Mouse (Mus musculus): Measurements from ENCODE around the gene Ubr7.

Gene Ubr7

GRCm38 (mm10) chr12:102757689-102758402, at the start of gene Ubr7, which contains the start of the genes Gm28051 and Gon7:
Gene Ubr7 (plus strand): TSS chr12:102757967.
Gene Gm28051 (minus strand): TSS chr12:102757765.
Gene Gon7 (minus strand): TSS chr12:102757803.
- peak; percentile 99 for DNase-seq

GRCm38 (mm10) chr12:102708220-102708619, 49.5 kb upstream of the Ubr7 start:
- no peak for DNase-seq

DNA sequence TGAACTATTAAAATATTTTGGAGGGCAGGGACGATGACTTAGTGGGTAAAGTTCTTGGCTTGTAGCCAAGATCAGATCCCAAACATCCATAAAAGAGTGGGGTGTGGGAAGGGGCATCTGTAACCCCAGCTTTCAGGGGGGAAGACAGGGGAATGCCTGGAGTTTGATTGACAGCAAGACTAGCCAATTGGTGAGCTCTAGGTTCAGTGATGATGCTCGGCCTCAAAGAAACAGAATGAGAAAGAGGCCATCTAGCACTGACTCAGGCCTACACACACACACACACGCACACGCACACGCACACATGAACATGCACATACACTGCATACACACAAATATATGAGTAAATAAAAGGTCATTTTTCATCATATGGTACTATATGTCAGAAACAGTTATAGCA, 47.9 kb upstream of the Ubr7 start:
- no peak for DNase-seq

GRCm38 (mm10) chr12:102710851-102711375, 46.9 kb upstream of the Ubr7 start:
- DNase-seq: no peak

GRCm38 (mm10) chr12:102713153-102713865, 44.5 kb upstream of the Ubr7 start:
- DNase-seq: no peak

- DNase-seq: no peak
These were observed 43.7 kb upstream of the Ubr7 start for GRCm38 (mm10) chr12:102714116-102714515.

- DNase-seq: no peak
These were observed 42.9 kb upstream of the Ubr7 start for GRCm38 (mm10) chr12:102714654-102715395.

DNA sequence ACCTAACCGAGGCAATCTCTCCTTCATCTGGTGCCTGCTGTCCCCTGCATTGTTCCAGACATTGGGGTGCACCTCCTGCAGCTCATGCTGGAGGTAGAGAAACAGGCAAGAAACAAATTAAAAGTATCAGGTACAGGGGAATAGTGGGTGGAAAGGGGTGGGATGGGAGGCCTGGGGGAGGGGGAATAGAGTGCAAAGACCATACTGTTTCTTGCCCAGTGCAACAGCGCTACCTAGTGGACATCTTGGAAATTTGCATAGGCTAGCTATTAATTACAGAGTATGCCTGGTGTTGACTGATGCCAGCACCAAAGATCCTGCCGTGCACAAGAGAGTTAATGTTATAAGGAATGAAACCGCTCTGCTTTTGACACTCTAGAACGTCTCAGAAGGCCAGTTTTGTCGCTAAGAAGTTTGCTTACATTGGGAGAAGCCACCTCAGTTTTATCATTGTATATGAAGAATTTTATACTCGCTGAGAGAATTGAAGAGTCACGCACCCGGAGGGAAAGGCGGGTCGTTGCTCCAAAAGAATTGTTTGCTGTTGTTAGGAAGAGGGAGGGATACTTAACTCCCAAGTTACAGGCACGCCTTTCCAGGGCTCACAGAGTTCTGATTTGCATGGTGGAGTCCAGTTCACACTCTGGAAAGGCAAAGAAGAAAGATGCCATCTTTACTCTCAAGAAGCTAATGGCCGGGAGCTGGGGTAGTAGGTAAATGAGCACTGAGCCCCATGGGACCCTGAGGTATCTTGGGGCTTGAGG, 38.0 kb upstream of the Ubr7 start:
- peak; percentile 84 for DNase-seq

DNA sequence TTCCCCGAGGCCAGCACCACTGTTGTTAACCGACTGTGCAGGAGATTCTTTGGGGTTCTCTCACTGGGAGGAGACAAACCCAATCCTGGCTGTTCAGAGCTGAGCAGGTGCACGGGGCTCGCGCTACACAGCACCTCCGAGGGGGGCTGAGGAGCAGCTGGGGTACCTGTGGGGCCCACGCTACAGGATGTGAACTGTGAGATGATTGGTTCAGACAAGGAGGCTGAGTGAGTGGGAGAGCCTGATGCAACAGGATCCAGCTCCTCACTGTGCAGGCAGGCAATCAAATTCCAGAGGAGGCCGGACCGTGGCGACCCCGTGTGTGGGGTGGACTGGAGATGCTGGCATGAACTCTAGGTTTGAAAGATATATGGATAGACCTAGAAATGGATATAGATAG, 35.3 kb upstream of the Ubr7 start:
- DNase-seq: no peak

GRCm38 (mm10) chr12:102722966-102723365, 34.8 kb upstream of the Ubr7 start:
- no peak for DNase-seq

GRCm38 (mm10) chr12:102723861-102724260, 33.9 kb upstream of the Ubr7 start:
- DNase-seq: no peak

- no peak for DNase-seq
These were observed 32.6 kb upstream of the Ubr7 start for GRCm38 (mm10) chr12:102725146-102725545.

DNA sequence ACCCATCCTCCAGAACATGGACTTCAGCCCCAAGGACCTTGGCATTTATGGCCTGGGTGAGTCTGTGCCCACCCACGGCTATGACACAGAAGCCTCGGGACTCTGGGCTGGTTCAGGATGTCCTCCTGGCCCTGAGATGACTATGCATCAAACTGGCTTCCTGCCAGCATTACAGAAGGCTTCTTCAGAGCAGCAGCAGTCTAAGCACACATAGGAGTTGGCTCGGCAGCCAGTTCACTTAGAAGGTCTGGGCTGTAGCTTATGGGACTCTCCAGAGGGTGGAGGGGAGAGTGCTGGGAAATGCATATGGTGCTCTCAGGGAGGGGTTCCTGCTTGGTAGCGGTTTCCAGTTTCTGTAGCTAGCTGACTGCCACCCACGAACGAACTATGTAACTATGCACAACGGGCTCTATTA, 32.0 kb upstream of the Ubr7 start:
- DNase-seq: no peak

DNA sequence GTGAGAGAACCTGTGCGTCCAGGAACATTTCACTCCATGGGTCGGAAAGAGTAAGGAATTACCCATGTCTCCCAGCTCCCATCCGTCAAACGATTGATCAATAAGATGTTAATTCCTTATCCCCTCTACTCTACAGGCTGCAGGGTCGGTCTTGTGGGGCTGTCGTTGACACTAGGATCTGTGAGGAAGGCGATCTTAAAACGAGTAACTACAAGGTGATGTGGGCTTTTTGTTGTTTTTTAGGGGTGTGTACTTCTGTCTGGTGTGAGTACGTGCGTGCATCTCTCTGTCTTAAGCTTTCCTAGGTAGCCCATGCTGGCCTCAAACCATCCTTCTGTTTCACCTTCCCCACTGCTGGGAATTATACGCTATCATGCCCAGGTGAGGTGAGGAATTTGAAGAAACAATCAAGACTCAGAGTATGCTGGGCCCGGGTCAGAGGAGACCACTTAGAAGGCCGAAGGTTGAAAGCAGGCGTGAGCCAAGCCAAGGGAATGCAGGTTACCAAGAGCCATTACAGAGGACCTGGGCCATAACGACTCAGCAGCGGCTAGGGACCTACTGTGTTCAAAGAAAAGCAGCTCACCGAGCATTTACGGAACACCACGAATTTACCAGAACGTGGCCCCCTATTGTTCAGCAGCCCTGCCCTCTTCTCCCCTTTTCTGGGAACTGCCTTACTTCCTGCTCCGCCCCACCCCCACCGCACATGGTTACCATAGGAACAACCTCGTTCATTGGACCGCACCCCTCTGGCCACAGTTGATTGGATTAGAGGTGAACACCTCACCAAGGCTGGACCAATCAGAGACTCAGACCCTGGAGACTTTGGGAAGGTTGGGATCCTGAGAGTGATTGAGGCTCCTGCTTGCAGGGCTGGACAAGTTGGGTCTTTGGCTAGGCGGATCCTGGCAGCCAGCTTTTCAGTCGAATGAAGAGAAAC, 27.6 kb upstream of the Ubr7 start:
- peak; percentile 97 for DNase-seq

GRCm38 (mm10) chr12:102730798-102731619, 26.8 kb upstream of the Ubr7 start:
- peak; percentile 49 for DNase-seq

DNA sequence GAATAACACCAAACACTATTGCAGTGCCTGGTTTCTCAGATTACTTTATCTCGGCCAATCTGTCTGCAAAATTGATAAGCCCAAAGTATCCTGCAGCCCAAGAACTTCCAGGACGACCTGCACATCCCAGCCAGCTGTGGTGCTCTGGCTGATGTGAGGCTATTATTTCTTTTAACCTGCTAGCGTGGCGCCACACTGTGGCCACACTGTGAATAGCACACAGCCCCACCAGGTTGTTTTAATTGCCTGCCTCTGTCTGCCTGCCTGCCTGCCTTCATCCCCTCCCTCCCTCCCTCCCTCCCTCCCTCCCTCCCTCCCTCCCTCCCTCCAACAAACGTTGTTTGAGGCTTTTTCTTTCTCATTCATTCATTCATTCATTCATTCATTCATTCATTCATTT, 24.4 kb upstream of the Ubr7 start:
- DNase-seq: peak; percentile 67

GRCm38 (mm10) chr12:102739096-102739495, 18.7 kb upstream of the Ubr7 start:
- no peak for DNase-seq

GRCm38 (mm10) chr12:102740285-102740684, 17.5 kb upstream of the Ubr7 start:
- DNase-seq: peak; percentile 48

GRCm38 (mm10) chr12:102742056-102742455, 15.7 kb upstream of the Ubr7 start:
- DNase-seq: no peak

- no peak for DNase-seq
These were observed 14.7 kb upstream of the Ubr7 start for GRCm38 (mm10) chr12:102743036-102743588.
